Mouse (Mus musculus) liver (tissue): ENCODE results near the gene Phf5a.

Source experiments
- DNase-seq: peaks from one replicate; pipeline ENCODE4 v3.0.0-alpha.2; 2020; ENCODE audit warnings: mixed read lengths

The Phf5a gene

DNA sequence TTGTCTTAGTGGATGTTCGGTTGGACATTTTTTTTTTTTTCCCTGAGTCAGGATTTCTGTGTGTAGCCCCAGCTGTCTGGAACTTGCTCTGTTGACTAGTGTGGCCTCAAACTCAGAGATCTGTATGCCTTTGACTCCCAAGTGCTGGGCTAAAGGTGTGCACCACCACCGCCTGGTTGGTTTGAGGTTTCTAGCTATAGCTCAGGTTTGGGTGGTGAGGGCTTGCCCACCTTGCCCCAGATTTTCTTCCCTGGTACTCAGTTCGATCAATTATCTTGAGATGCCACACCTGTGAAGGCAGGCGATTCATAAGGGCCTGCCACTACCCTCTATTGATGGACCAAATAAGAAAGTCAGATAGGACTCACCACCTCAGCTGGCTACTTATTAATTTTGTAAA, 24.6 kb downstream of the Phf5a start:
- no peak for DNase-seq

DNA sequence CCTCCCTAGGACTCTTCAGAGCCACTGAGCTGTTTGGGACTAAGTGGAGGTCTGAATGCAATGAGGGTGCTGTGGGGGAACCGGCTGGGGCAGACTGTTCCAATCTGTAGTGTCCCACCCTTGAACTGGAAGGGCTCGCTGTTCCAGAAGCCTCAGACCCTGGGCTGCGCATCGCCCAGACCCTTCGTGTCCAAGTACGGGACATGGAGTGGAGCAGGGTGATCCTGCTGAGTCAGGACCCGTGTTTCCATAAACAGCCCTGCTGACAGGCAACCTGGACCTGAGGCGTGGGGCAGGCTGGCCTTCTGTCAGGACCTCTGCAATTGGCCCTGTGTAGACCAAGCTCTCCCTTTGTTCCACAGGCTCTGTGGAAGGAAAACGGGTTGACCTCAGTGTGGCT, 25.0 kb downstream of the Phf5a start:
- no peak for DNase-seq

DNA sequence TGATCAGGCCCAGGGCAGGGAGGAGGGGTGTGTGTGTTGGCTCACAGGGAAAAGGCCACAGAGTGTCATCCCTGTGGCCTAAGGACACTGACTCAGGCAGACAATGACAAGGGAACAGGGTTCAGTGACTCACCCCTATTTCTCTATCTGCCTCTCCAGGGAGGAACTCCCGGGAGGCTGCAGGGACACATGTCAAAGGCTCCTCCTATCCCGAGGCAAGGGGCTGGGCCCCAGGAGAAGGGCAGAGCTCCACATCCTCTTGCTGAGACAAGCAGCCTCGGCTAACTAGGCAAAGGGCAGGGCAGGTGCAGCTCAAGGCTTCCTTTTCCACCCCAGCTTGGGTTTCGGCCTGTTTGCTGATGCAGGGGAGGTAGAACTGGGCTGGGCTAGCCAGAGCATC, 26.0 kb downstream of the Phf5a start:
- no peak for DNase-seq

DNA sequence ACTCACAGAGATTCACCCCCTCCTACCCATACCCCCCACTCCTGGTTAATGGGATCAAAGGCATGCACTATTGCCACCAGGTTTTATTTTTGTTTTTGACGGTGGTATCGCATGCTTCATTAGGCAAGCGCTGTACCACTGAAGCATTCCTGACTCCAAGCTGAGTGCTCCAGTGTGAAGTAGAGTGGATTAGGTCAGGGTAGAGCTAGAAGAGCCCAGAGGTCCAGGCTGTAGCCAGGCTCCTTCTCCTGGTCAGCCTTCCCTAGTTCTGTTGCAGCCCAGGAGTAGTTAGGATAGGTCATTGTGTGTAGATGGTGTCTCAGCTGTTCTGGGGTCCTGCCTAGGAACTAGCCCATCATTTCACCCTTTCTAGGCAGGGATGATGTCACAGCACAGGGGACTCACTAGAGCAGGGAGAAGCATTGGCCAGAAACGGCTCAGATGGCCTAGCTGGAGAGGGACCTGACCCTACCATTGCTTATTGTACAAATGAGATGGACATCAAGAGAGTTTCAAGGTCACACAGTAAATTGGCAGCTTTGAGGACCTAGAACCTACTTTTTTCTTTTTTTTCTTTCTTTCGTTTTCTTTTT, 26.6 kb downstream of the Phf5a start:
- DNase-seq: no peak

DNA sequence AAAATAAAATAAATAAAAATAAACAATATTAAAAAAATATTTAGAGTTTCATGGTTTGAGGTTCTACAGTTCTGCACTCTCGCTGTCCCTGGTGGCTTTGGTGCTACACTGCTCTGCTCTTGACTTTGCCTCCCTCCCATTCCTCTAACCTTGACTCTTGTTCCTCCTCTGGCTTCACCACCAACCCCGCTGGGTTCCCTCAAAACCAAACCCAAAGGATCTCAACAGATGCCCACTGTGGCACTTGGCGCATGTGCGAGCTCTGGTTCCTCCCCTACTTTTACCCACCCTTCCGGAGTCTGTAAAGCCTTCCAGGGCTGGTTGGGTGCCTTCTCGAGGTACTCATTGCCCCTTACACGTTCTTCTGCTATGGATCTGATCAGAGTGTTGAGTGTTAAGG, 29.4 kb downstream of the Phf5a start:
- DNase-seq: no peak

DNA sequence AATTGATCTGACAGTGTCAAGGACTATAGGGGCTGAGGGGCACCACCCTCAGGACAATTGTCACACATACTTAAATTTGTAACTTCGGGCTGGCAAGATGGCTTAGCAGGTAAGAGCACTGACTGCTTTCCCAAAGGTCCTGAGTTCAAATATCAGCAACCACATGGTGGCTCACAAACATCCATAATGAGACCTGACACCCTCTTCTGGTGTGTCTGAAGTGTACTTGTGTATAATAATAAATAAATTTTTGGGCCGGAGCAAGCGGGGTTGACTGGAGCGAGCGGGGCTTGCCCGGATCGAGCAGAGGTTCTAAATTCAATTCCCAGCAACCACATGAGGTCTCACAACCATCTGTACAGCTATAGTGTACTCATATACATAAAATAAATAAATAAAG, 31.4 kb downstream of the Phf5a start:
- DNase-seq: no peak

DNA sequence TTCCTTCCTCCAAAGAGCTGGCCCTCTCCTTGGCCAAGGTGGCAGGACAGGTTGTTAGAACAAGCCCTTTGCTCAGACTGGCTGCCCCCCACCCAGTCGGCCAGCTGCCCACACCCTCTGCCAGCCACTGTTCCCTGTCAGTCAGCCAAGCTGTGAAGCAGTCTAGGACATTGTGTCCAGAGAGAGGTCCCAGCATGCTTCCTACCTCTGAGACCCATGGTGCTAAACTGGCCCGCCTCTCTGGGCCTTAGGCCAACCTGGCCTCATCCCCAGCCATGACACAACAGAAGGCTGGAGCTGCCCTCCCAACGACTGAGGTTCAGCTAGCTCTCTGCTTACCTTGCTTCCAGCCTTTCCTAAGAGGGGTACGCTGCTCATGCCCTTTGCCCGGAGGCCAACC, 32.1 kb downstream of the Phf5a start:
- DNase-seq: peak; percentile 31

DNA sequence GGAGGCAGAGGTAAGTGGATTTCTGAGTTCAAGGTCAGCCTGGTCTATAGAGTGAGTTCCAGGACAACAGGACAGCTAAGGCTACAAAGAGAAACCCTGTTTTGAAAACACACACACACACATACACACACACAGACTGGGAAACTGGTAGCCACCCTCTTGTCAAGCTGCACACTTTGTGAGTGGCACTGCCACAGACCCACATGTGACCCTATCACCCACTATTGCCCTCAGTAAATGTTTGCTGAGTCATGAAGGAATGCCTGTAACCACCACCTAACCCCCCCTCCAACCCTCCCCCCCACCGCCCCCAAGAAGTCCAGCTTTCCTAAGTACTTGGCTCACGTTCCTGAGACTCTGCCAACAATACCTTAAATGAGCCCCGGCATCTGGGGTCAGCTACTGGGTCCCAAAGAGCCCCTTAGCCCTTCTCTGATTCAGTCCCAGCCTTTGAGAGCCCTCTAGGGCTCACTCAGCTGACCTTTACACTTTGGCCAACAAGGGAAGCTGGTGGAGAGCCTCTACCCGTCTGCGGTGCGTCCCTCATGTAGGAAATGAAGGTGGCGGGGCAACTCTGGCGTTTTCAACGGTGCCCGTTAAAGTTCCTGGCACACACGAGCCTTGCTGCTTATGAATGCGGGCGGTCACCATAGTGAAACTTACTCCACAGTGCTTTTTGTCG, 33.0 kb downstream of the Phf5a start:
- no peak for DNase-seq

DNA sequence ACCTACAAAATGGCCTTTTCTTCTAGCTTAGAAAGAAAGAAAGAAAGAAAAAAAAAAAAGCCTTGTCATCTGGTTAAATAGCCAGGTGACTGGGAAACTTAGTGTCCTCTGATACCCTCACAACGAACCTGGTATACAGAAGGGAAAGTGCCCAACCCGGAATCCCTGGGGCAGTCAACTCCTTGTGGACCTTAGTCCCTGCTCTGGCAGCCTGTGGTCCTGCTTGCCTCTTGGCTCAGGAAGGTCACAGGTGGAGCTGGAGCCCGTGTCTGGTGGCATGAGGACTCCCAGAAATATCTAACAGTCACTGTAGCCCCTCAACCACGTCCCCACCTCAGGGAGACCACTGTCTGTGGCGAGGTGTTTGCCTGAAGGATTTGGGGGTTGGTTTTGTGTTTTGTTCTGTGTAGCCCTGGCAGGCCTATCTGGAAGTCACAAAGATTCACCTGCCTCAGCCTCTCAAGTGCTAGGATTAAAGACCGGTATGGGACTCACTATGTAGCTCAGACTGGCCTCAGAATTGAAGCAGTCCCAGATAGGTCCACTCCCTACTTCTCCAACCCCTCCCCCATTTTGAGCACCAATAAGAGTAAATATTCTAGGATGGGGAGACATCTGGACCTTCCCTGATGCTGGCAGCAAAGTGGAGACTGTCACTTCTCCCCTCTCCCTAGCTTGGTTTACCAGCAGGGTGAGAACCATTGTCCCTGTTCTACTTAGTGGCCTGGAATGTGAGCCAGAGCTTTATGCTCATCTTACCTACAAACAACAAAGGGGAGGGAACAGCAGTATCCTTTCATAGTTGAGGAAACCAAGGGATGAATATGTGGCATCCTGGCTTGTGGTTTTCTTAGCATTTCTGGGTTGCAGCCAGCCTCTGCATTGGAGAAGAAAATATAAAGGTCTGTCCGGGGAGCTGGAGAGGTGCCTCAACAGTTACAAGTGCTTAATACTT, 34.5 kb downstream of the Phf5a start:
- no peak for DNase-seq

DNA sequence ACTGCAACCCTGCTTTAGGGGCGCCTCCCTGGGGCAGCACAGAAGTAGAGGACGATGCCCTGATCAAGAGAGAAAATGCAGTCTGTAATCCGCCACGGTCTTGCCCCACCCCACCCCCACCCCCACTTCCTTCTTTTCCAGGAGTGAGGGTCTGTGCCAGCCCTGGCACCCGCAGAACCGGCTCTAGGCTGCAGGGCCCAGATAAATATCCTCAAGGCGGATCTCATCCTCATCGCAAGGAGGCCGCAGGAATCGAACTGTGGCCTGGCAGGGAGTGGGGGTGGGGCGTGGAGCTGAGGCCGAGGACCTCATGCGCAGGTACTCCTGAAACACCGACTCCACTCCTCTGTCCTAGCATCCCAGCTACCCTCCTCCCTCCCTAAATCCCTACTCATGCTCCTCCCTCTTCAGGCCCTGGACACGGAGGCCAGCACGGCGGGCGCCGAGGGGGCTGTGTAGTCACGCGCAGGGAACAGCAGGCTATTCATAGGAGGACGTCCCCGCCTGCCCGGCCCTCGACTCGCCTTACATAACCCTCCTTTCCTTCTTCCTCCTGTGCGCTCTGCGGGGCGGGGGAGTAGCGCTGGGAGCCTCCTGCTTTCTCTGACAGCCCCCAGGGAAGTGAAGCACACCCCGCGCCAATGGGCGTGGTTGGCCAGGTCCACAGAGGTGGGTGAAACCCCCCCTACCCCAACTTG, 35.4 kb downstream of the Phf5a start:
- peak; percentile 68 for DNase-seq

DNA sequence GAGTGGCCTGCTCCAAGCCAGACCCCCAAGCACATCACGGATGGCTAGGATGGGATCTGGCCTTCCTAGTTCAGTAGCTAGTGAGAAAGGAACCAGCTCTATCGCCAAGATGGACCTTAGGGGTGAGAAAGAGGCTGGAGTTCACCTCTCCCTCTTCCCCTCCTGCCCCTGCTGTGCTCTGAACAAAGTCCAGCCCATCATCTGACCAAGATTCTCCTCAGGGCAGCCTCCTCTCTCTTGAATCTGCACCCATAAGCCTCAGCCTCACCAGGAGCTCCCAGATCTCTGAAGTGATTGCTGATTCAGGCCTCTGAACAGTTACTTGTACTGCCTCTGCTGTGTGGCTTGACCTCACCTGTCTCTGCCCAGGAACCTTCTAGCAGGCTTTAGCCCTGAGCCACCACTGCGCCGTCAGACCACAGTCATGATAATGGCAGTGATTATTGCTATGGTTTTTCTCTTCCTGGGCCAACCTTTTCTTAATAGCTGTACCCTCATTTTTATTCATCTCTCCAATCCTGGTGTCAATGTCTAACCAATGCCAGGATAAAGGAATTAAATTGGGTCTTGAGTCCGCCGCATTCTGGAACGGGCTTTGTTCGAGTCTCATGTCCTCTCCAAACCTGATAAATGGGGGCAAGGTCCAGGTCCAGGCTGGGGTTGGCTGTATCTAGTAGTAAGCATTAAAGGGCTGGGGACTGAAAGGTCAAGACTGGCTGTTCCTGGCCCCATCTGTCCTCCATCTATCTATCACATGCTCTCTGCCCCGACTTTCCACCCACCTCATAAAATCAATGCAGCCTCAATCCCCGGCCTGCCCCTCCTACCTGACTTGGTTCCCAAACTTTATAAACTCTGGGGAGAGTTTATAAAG, 36.5 kb downstream of the Phf5a start:
- no peak for DNase-seq

DNA sequence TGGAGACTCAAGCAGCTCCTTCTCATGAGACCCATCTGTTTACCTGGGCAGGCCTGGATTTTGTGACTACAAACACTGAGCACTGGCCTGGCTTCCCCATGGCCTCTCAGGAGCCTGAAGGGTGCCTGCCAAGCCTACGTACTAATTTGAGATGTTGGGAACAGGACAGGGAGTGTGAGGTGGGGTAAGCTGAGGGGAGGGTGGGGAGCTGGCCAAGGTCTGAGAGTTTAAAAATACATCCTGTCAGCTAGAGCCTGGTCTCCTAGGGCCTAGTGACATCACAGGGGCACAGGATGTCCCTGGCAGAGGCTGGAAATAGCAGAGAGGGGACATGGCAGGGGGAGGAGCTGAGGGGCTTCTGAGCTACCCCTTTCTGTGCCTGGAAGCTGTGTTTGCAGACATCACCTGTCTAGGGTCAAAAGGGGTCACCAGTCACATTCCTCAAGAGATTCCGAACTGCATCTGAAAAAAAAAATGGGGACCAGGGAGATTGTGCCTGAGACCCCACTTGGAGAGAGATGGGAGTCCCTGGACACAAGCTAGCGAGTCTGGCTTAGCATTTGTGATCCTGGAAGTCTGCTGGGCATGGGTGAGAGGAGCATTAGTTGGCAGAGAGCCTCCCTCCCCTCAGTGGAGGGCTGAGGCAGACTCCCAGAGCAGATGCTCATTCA, 37.4 kb downstream of the Phf5a start:
- DNase-seq: no peak

DNA sequence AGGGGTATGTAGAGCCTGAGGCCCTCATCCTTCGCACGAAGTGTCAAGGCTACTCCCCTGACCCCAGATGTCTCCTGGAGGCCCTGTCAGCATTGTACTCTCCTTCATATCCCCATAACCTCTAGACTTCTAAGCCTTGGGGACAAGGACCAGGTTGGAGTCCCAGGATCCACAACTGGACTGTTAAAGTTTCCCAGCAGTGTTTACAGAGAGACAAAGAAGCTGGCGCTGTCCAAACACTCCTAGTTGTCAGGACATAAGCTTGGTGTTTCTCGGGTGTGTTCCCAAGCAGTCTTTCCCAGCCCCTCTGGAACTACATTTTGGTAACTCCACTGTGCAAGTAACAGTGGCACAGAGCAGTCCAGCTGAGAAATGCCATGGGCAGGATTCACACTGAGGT, 38.2 kb downstream of the Phf5a start:
- no peak for DNase-seq

DNA sequence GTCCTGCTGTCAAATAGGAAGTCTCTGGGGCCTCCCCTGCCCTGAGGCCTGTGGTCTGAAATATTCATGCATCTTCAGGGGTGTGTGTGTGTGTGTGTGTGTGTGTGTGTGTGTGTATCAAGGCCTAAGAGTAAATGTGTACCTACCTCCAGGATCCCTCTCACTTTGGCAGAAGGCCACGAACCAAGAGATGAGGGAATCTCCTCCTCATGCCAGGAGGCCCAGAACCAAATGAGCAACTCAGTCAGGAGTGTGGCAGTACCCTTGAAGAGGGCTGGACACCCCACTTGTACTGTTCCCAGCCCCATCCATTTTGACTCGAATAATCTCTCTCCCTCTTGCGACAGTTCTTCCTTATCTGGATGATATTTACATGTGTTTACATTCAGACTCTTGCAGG, 39.5 kb downstream of the Phf5a start:
- DNase-seq: no peak

DNA sequence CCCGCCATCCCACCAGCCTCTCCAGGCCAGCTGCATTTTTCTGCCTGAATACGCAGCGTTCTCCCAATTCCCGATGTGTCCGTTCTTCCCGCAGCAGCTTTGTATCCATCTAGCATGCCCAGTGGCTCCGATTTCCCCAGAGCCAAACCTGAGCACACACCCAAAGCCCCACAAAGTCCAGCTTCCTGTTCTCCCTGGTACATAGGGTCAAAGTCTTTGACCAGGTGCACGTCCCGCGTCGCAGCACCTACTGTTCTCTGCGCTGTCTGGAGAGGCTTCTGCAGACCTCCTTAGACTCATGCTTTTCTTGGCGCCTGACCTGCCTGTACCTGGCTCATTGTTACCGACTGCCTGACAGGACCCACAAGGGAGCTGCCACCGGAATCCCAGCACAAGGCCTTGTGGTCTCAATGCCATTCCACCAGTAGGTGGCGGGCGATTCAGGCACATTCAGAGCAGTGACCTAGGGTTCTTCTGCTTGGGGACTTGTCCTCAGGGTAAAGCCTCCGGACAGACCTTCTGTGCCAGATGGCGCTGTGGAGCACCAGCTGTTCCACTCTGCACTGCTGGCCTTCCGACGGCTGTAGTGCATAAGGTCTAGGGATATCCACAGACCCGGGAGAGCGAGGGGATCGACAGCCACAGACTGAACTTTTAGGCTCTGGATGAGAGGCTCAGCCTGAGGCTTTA, 40.4 kb downstream of the Phf5a start:
- peak; percentile 92 for DNase-seq

DNA sequence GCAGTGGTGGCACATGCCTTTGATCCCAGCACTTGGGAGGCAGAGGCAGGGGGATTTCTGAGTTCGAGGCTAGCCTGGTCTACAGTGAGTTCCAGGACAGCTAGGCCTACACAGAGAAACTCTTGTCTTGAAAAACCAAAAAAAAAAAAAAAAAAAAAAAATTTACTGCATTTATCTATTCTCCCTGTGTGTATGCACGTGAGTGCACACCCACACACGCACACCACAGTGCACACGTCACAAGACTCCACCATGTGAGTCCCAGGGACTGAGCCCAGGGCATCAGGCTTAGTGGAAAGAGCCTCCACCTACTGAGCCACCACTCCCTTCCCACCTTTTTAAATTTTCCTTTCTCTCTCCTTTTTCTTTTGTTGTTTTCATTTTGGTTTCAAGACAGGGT, 41.2 kb downstream of the Phf5a start:
- no peak for DNase-seq

DNA sequence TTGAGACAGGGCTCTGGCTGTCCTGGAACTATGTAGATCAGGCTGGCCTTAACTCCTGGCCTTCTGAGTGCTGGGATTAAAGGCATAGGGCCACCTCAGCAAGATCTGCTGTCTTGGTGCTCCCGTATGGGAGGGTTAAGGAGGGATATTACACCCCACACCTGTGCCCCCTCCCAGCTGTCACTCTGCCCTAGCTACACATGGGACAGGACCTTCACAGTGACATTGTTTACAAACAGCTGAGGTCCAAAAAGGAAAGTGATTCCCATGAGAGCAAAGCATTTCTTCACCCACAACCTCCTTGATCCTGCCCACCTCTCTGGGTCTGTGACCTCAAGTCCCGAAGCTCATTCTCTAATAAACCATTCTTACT, 42.5 kb downstream of the Phf5a start:
- DNase-seq: no peak

DNA sequence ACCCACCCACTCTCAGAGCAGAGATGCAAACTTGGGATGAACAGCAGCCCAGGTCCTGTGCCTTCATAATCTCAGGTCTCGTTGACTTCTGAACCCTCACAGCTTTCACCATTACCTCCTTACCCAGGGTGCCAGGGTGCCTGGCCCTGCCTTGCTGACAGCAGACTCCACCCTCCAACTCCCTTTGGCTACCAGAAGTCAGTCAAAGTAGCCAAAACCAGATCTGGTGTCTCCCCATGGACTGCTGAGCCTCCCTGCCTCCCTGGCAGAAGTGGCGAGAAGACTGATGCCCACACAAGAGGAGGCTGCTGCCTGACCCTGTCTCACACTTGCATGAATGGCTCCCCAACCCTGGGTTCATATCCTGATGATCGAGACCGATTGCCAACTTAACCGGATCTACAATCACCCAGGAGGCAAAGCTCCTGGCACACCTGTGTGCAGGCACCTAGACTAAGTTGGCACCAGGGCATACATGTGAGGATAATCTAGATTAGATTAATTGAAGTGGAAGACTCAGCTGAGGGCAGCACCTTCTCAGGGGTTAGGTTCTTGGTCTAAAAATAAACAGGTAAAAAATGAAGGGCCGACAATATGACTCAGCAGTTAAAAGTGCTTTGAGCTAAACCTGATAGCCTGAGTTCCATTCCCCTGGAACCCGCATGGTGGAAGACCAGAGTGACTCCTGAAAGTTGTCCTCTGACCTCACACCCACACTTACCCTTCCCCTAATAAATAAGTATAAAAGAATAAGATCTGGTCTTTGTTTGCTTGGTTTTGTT, 43.1 kb downstream of the Phf5a start:
- no peak for DNase-seq

DNA sequence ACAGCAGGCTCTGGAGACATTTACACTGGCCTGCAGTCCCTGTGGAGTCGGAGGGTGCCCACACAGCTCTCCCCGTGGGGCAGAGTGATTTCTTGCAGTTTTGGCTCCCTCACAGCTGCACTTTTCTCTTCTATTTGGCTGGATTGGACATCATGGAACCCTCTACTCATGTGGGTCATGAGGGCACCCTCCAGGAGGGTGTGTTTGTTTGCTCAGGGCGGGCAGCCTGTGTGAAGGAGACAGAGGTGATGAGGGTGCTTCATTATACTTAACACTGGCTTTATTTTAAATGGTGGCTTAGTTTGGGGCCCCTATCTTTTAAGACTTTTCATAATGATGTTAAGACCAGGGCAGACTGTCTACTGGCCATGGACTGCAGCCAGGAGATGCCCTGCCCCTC, 46.9 kb downstream of the Phf5a start:
- no peak for DNase-seq

DNA sequence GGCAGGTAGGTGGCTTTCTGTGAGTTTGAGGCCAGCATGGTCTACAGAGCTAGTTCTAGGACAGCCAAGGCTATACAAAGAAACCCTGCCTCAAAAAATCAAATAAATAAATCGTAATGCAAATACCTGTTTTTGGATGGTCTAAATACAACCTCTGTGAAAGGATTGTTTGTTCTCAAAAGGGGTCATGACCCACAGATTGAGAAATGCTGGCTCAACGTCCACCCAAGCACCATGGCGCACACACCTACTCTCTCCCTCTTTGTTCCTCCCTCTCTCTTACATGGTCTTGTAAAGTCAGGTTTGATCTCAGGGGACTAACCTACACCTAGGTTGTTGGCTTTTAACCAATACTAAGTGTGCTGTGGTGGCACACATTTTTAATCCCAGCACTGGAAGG, 49.1 kb downstream of the Phf5a start:
- DNase-seq: no peak
